Mouse (Mus musculus) bone marrow macrophage, adult 2 months (primary cell): ENCODE data around the gene Mslnl.

Experiments used
- CTCF ChIP-seq: IDR thresholded peaks from 2 replicates; pipeline ENCODE4 v1.5.1; 2012; ENCODE audit warnings: low read depth, mild to moderate bottlenecking, low read length, moderate library complexity
- POLR2A ChIP-seq: IDR thresholded peaks from 2 replicates; pipeline ENCODE4 v1.6.1; 2012; ENCODE audit warnings: mild to moderate bottlenecking, low read depth, low read length, borderline replicate concordance

DNA sequence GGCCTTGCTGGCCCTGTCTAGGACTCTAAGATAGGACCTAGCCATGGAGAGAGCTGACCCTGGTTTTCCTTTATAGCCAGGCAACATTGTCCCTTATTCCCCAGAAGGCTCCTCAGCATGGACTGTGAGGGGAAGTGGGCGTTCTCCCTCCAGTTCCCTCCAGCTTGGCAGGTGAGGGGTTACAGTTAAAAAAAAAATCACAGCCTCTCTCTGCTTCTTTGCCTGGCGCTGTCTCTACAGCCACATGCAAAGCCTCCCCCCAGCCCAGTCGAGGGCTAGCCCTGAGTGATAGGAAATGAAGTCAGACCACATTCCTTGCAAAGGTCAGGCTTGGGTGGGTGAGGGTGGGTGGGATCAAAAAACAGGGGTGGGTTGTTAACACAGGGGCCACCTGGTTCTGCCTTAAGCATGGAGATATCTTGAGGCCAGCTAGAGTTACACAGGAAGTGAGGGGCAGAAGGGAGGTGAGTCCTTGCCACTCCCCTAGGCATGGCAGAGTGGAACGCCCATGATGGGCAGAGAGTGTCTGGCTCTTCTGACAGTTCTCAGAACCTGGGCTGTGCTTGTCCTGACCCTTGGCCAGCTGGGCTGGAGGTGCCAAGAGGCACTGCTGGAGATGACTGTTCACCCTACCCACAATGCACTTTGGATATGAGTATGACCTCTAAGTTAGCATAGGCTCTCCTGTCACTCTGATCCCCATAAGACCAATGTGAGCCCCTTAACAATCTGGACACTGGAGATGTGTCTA lies 20.0 kb downstream of the Mslnl start:
- TF ChIP-seq CTCF (no peak), POLR2A (no peak)
